Mouse (Mus musculus): Measurements from ENCODE around the gene Gria3.

The Gria3 gene

GRCm38 (mm10) chrX:41400058-41400904, at the start of gene Gria3:
TSS of gene Gria3 (plus strand) at chrX:41400854.
- DNase-seq (ENCODE audit: low read depth, low spot score), result no peak

DNA sequence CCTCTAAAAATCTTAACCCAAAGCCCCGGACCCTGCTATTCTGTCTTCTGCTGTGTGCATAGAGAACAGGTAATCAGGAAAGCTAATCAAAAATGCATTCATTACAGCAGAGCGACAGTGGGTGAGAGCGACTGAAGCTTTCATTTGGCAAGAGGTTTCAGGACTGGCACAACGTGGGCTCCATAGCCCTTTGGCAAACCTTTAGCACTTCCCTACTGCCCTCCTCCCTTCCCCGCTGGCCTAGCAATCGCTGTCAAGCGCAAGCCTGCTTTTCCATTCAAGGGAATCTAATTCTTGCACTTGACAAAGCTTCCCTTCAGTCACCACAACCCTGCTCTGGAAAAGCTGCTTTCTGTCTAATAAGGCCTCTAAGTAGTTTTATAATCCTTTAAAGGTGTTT, 13.6 kb upstream of the Gria3 start:
- no peak for DNase-seq (ENCODE audit: low read depth, low spot score)

- DNase-seq (ENCODE audit: low read depth, low spot score), result no peak
These were observed 11.6 kb upstream of the Gria3 start for GRCm38 (mm10) chrX:41389079-41389478.

DNA sequence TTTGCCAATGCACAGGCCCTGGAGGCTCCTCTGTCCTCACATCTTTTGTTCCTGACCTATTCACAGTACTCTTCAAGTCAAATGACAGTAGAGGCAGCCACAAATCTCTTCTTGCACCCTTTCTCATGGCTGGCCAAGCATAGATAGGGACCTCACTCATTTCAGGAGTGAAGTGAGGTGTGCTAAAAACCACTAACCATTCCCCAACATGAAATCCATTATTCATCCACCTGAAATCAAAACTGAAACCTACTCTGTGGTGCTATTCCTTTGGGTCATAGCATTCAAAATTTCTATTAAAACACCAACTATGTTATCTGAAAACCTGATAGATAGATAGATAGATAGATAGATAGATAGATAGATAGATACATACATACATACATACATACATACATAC, 2.2 kb upstream of the Gria3 start:
- no peak for DNase-seq (ENCODE audit: low read depth, low spot score)

GRCm38 (mm10) chrX:41401186-41401585, 532 bp downstream of the Gria3 start:
- DNase-seq (ENCODE audit: low read depth, low spot score), result no peak

- no peak for DNase-seq (ENCODE audit: low read depth, low spot score)
These were observed 1.1 kb downstream of the Gria3 start for GRCm38 (mm10) chrX:41401590-41402240.

GRCm38 (mm10) chrX:41402656-41403055, 2.0 kb downstream of the Gria3 start:
- DNase-seq (ENCODE audit: low read depth, low spot score), result no peak

- no peak for DNase-seq (ENCODE audit: low read depth, low spot score)
These were observed 5.6 kb downstream of the Gria3 start for GRCm38 (mm10) chrX:41406288-41406687.

GRCm38 (mm10) chrX:41409791-41410190, 9.1 kb downstream of the Gria3 start:
- no peak for DNase-seq (ENCODE audit: low read depth, low spot score)

GRCm38 (mm10) chrX:41425651-41426050, 25.0 kb downstream of the Gria3 start:
- DNase-seq (ENCODE audit: low read depth, low spot score), result no peak

- no peak for DNase-seq (ENCODE audit: low read depth, low spot score)
These were observed 27.4 kb downstream of the Gria3 start for GRCm38 (mm10) chrX:41428011-41428410.

GRCm38 (mm10) chrX:41435541-41435940, 34.9 kb downstream of the Gria3 start:
- DNase-seq (ENCODE audit: low read depth, low spot score), result no peak

- no peak for DNase-seq (ENCODE audit: low read depth, low spot score)
These were observed 38.2 kb downstream of the Gria3 start for GRCm38 (mm10) chrX:41438841-41439240.

- DNase-seq (ENCODE audit: low read depth, low spot score), result no peak
These were observed 48.2 kb downstream of the Gria3 start for GRCm38 (mm10) chrX:41448876-41449275.

DNA sequence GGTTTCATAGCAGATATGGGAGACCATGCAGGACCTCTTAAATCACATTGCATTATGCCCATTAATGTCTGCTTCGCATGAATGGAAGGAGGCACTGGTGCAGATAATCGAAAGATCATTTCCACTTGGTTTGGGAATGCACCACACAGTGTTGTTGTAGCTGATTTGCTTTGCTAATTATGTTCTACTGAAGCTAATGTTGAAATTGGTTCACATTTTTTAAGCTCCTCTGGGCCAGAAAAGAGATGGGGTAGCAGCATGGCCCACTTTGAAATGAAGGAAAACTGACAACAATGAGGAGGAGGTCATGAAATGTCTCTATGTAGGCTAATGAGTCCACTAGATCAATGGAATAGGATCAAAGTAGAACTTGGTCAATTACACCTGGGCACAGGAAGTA, 76.8 kb downstream of the Gria3 start:
- DNase-seq (ENCODE audit: low read depth, low spot score), result no peak

GRCm38 (mm10) chrX:41496528-41496927, 95.9 kb downstream of the Gria3 start:
- no peak for DNase-seq (ENCODE audit: low read depth, low spot score)

- no peak for DNase-seq (ENCODE audit: low read depth, low spot score)
These were observed 104.7 kb downstream of the Gria3 start for GRCm38 (mm10) chrX:41505371-41505770.

GRCm38 (mm10) chrX:41507959-41508358, 107.3 kb downstream of the Gria3 start:
- no peak for DNase-seq (ENCODE audit: low read depth, low spot score)

GRCm38 (mm10) chrX:41514982-41515381, 114.3 kb downstream of the Gria3 start:
- no peak for DNase-seq (ENCODE audit: low read depth, low spot score)

DNA sequence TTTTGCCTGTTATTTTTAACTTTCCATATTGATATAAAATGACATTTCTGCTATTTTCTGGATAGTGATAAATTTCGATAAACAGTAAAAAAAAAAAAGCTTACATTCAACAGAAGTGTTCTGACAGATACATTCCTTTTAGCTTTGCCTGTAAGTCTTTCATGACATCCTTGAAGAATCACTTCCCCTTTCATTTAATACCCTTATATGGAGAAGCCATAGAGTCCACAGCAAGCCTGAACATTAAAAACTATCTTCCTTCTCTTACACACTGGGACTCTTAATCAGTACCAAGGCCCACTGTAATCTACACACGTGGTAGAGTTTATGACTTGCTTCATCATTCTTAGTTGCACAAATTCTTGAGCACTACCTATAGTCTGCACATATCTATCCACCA, 131.9 kb downstream of the Gria3 start:
- no peak for DNase-seq (ENCODE audit: low read depth, low spot score)

GRCm38 (mm10) chrX:41535886-41536285, 135.2 kb downstream of the Gria3 start:
- no peak for DNase-seq (ENCODE audit: low read depth, low spot score)

DNA sequence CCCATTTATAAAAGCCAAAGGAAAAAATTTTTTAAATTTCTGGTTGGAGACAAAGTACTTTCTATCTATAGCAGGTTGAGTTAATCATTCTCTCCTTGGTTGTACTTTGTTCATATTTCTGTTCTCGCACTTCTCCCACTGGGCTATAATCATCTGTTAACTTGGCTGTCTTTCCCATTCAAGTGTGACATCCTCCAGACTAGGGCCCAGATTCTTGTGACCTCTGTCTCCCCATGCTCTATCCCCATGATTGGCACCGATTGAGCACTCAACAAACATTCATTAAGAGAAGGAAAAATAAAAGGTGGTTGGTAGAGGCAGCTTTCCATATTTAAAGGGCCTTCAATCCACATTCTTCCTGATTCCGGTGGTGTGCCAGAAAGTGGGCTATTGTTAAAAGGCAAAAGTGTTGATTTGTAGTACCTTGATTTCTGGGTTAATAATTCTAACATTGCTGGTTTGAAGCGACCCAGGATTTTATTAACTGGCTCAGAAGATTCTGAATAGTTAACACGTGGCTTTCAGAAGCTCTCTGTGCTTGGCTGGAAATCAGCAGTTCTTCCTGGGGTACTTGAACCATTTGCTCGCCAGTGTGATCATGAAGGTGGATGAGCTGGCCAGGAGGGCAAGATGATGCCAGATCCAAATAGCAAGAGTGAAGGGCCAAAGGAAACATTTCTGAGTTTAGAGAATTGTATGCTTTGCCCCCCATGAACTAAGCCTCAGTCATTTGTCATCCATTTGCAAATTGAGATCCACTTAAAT, 161.8 kb downstream of the Gria3 start:
- DNase-seq (ENCODE audit: low read depth, low spot score), result no peak

Data from A20 (cell line).